Mouse (Mus musculus) right cerebral cortex, adult 18-20 months (tissue): ENCODE data around the gene Stra6.

Source experiments
- DNase-seq: peaks from one replicate; pipeline ENCODE4 v3.0.0; 2022; ENCODE audit warnings: mixed read lengths

Gene Stra6

GRCm38 (mm10) chr9:58096629-58097301 is 33.2 kb downstream of the Stra6 start:
- peak; percentile 70 for DNase-seq

- DNase-seq = no peak
These were observed 36.4 kb downstream of the Stra6 start for GRCm38 (mm10) chr9:58099836-58100565.

- DNase-seq = peak; percentile 71
These were observed 38.4 kb downstream of the Stra6 start for GRCm38 (mm10) chr9:58102013-58102412.

GRCm38 (mm10) chr9:58103647-58104046 is 40.1 kb downstream of the Stra6 start:
- DNase-seq = no peak

- no peak for DNase-seq
These were observed 42.1 kb downstream of the Stra6 start for GRCm38 (mm10) chr9:58105595-58106169.

- no peak for DNase-seq
These were observed 43.9 kb downstream of the Stra6 start for GRCm38 (mm10) chr9:58107494-58107893.

- DNase-seq = no peak
These were observed 47.2 kb downstream of the Stra6 start for GRCm38 (mm10) chr9:58110787-58111186.

GRCm38 (mm10) chr9:58111431-58111830 is 47.8 kb downstream of the Stra6 start:
- DNase-seq = peak; percentile 90

GRCm38 (mm10) chr9:58112321-58112751 is 48.7 kb downstream of the Stra6 start:
- DNase-seq = no peak

- DNase-seq = no peak
These were observed 49.3 kb downstream of the Stra6 start for GRCm38 (mm10) chr9:58112866-58113278.

GRCm38 (mm10) chr9:58113279-58113884 is 49.8 kb downstream of the Stra6 start:
- DNase-seq = no peak

- no peak for DNase-seq
These were observed 50.4 kb downstream of the Stra6 start for GRCm38 (mm10) chr9:58114019-58114418.

- no peak for DNase-seq
These were observed 51.8 kb downstream of the Stra6 start for GRCm38 (mm10) chr9:58115297-58115925.

- peak; percentile 59 for DNase-seq
These were observed 52.5 kb downstream of the Stra6 start for GRCm38 (mm10) chr9:58116024-58116651.

GRCm38 (mm10) chr9:58118671-58119070 is 55.1 kb downstream of the Stra6 start, which contains the start of gene Ccdc33:
Gene Ccdc33 (minus strand): TSS chr9:58118823.
- DNase-seq = no peak

- DNase-seq = no peak
These were observed 61.5 kb downstream of the Stra6 start for GRCm38 (mm10) chr9:58125085-58125484.

GRCm38 (mm10) chr9:58125811-58126210 is 62.2 kb downstream of the Stra6 start:
- no peak for DNase-seq

- DNase-seq = no peak
These were observed 65.4 kb downstream of the Stra6 start for GRCm38 (mm10) chr9:58128926-58129413.

- no peak for DNase-seq
These were observed 65.9 kb downstream of the Stra6 start for GRCm38 (mm10) chr9:58129508-58129907.

GRCm38 (mm10) chr9:58130909-58131308 is 67.3 kb downstream of the Stra6 start:
- no peak for DNase-seq

GRCm38 (mm10) chr9:58131735-58132134 is 68.1 kb downstream of the Stra6 start:
- DNase-seq = no peak
